Mouse (Mus musculus) fat pad, adult 2 months (tissue): ENCODE measurements around the gene Ift52.

Experiments used
- DNase-seq: peaks from one replicate; pipeline ENCODE4 v3.0.0-alpha.2; 2011; ENCODE audit warnings: low read depth, low spot score; ENCODE audit errors: extremely low read depth

Ift52 gene

GRCm38 (mm10) chr2:163073023-163073757 is 56.0 kb downstream of the Ift52 start:
- DNase-seq = no peak

DNA sequence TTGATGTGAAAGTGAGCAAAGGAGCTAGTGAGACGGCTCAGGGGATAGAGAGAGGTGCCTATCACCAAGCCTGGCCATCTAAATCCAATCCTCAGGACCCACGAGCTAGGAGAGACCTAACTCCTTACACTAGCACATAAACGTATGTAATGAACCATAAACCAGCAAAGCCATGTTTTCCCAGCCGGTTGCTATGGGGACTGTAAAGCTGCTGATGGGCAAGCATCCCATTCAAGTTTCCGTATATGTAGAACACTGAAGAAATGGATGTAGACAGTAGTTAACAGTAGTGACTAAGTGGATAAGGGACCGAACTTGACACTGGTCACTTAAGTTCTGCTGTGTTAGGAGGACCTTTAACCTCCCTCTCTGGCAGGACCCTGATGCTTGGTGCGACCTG is 56.9 kb downstream of the Ift52 start:
- no peak for DNase-seq

DNA sequence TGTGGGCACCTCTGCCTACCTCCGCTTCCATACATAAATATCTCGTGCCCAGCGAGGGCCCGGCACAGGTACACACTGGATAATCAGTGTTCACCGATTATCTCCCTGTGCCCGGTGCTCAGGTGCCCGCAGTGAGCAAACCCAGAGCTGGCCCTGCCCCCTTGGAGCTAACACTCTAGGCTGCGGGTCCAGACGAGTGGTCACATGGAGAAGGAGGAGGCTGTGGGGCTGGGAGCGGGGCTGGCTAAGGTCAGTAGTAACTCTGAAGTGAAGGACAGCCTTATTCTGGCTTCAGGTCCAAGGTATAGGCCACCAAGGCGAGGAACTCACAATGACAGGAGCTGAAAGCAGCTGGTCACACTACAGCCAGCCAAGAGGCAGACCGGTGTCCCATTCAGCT is 57.7 kb downstream of the Ift52 start:
- DNase-seq = no peak

- no peak for DNase-seq
Measured at GRCm38 (mm10) chr2:163075234-163075633, 58.1 kb downstream of the Ift52 start.

GRCm38 (mm10) chr2:163079041-163079440 is 61.9 kb downstream of the Ift52 start:
- DNase-seq = no peak

- no peak for DNase-seq
Measured at GRCm38 (mm10) chr2:163082591-163082990, 65.4 kb downstream of the Ift52 start.

GRCm38 (mm10) chr2:163084519-163084918 is 67.4 kb downstream of the Ift52 start:
- no peak for DNase-seq

GRCm38 (mm10) chr2:163085047-163085446 is 67.9 kb downstream of the Ift52 start:
- no peak for DNase-seq

DNA sequence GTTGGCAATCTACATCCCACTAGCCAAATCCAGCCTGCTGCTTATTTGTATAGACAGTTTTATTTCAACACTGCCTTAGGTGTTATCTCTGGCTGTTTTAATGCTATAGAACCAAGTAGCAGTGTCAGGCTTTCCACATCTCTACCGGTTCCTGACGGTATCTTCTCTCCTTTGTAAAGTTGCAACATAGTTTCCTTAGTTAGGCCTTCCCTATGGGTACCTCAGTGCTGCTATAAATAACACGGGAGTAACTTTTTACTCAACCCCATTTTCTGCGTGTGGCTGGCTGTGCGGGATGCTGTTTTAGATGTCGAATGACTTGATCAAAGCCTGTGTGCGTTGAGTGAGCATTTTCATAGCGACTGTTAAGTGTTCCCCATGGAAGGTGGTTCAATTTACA is 69.4 kb downstream of the Ift52 start:
- DNase-seq = no peak

DNA sequence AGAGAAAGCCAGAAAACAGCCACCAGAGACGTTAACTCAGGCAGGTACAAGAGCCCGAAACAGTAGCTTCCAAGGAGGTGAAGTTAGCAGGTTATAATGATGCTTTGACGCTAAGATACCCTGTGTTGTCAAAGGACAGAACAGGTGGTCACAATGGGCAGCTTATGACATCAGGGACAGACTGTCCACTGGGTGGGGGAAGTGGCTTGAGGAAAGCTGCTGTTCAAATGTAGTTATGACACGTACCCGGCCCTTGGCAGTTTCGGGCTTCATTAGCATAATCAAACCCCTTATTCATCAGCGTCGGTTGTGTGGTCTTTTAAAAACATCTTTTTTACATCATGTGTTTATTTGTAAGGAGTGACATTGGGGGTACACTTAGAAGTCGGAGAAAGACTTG is 70.6 kb downstream of the Ift52 start, which contains the start of gene Gtsf1l:
Gtsf1l (minus strand) TSS at position 128 of the 400 bp plus-strand sequence.
- DNase-seq = no peak

GRCm38 (mm10) chr2:163089475-163090123 is 72.4 kb downstream of the Ift52 start:
- no peak for DNase-seq

GRCm38 (mm10) chr2:163094909-163095308 is 77.8 kb downstream of the Ift52 start:
- DNase-seq = no peak
